Mouse (Mus musculus) left cerebral cortex, postnatal 14 days (tissue): ENCODE measurements around the gene Dnase1l3. TPM values are rescaled to one million over a fixed set of nuclear protein-coding genes. Genes with fewer than 3 reads are reported as not detected.

Source experiments
- total RNA-seq, 2 experiments: library from RNA; stranded (reverse); gene quantifications; 2 replicates each; pipeline ENCODE4 v1.2.3; 2021

Gene Dnase1l3
- total RNA-seq, 2 experiments from 2014 or later: not detected

Other genes with a start within 250 kb of the Dnase1l3 start
- not detected for gene Gm26661, start 203.0 kb downstream of the Dnase1l3 start, total RNA-seq
- 10 to 100 TPM; 31.2 to 33.8 TPM for gene Flnb, start 176.6 kb downstream of the Dnase1l3 start, total RNA-seq
- gene Gm45521, start 37.3 kb downstream of the Dnase1l3 start, total RNA-seq: not detected
- 10 to 100 TPM; 64.7 to 70.0 TPM for gene Abhd6, start 8.3 kb upstream of the Dnase1l3 start, total RNA-seq
- 10 to 100 TPM; 28.0 to 28.9 TPM for gene Rpp14, start 85.8 kb upstream of the Dnase1l3 start, total RNA-seq
- 10 to 100 TPM; 29.5 to 29.6 TPM for gene Pxk, start 103.6 kb upstream of the Dnase1l3 start, total RNA-seq
- gene Pdhb, start 178.5 kb upstream of the Dnase1l3 start, total RNA-seq: 100 to 1,000 TPM; 201 to 206 TPM
- gene Kctd6, start 219.6 kb upstream of the Dnase1l3 start, total RNA-seq: 10 to 100 TPM; 37.5 to 37.8 TPM